Mouse (Mus musculus) lung, embryonic 16.5 days (tissue): Measurements from ENCODE around the gene Cdk14. TPM values are rescaled to one million over a fixed set of nuclear protein-coding genes. Genes with fewer than 3 reads are reported as not detected.
"Not testable (repeated sequence)": the region's sequence is repeated elsewhere in the genome, so short reads cannot be mapped to it uniquely, and the experiment has no call there.

Experiments
- ATAC-seq: fragments of 200-750 bp; cut with Nextera tagmentation; 2 replicates; pipeline ENCODE4 v1.8.0; 2017; ENCODE audit warnings: low read depth, mild to moderate bottlenecking, moderate library complexity
- H3K27ac ChIP-seq: fragments of 300-500 bp; sonication (generic); 2 replicates; pipeline ENCODE4 v1.5.1; 2014; ENCODE audit warnings: mild to moderate bottlenecking, control low read depth, low read length
- H3K27me3 ChIP-seq: fragments of 300-500 bp; sonication (generic); 2 replicates; pipeline ENCODE4 v1.6.1; 2014; ENCODE audit warnings: low read depth, low read length, mixed read lengths; ENCODE audit not compliant: control insufficient read depth, insufficient read depth
- H3K36me3 ChIP-seq: fragments of 300-500 bp; sonication (generic); 2 replicates; pipeline ENCODE4 v1.6.1; 2014; ENCODE audit warnings: low read length; ENCODE audit not compliant: control insufficient read depth, insufficient read depth
- H3K4me1 ChIP-seq: fragments of 300-500 bp; sonication (generic); replicated peaks from 2 replicates; pipeline ENCODE4 v1.6.1; 2014; ENCODE audit warnings: low read length, mixed read lengths; ENCODE audit not compliant: control insufficient read depth, insufficient read depth
- H3K4me2 ChIP-seq: fragments of 300-500 bp; sonication (generic); 2 replicates; pipeline ENCODE4 v1.6.1; 2014; ENCODE audit warnings: low read depth, low read length, control low read depth
- H3K4me3 ChIP-seq: fragments of 300-500 bp; sonication (generic); 2 replicates; pipeline ENCODE4 v1.5.1; 2014; ENCODE audit warnings: mild to moderate bottlenecking, low read length, control low read depth
- H3K9ac ChIP-seq: fragments of 300-500 bp; sonication (generic); 2 replicates; pipeline ENCODE4 v1.6.1; 2014; ENCODE audit warnings: low read length, control low read depth
- H3K9me3 ChIP-seq: fragments of 300-500 bp; sonication (generic); 2 replicates; pipeline ENCODE4 v1.6.1; 2016; ENCODE audit warnings: low read length; ENCODE audit not compliant: control insufficient read depth
- WGBS: fragments of 180-500 bp; shearing (Covaris S2); extraction: QIAGEN DNeasy Blood & Tissue Kit; methylation state at CpG from one replicate; pipeline ENCODE4 v1.1.7; 2014; 5-methylcytosine and 5-hydroxymethylcytosine counted together
- polyA plus RNA-seq: library from polyadenylated mRNA; unstranded; fragments of >200 nt; fragmentation: Nextera tagmentation; extraction: Ambion mirVana; gene quantifications from 2 replicates; pipeline ENCODE4 v1.2.1, GENCODE M21; 2015

Gene Cdk14
- polyA plus RNA-seq, 1 experiment from 2014 or later = 28.6 TPM

DNA sequence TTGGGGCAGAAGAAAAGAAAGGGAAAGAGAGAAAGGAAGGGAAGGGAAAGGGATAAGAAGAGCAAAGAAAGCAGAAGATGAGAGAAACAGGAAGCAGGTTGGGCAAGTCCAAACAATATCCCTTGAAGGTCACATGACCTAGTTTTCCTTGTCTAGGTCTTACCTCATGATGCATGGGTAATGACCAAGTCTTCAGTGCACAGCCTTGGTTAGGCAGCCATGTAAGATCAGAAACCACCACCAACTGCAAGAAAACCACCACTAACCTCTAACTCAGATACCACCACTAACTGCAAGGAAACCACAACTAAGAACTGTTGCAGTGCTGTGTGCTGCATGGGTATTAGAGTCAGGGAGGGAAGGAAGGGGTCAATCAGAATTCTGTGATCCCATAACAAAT, 176.5 kb downstream of the Cdk14 start:
- no peaks in the 10 kb centered on the region for H3K36me3 ChIP-seq

DNA sequence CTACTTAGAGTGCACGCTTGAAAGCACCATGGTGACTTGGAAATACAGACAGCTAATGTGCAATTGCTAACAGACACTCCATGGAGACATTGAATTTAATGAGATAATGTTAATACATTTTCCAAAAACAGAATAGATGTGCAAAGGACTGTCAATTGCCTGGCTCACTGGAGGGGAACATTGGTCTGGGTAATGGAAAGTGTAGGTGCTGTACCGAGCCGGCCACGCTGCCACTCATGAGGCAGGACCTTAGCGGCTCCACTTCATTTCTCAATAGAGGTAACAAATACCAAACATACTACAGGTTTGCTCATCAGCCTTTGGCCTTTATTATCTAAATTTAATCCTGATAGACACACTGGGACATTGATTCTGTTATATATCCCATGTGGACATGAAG, 177.4 kb downstream of the Cdk14 start:
- Histone ChIP-seq H3K4me1 (no peaks in the 10 kb centered on the region), H3K9me3 (no peaks in the 10 kb centered on the region), H3K4me2 (no peak overlapping the region), H3K9ac (no peak overlapping the region), H3K27me3 (no peaks in the 10 kb centered on the region), H3K27ac (no peak overlapping the region), H3K36me3 (no peaks in the 10 kb centered on the region), H3K4me3 (no peak overlapping the region)
- WGBS = 92% methylated on average over 5 of the region's 5 CpGs
- ATAC-seq = no peak

More for the DNA sequence above, 176.5 kb downstream of the Cdk14 start:
- Histone ChIP-seq H3K27me3 (no peaks in the 10 kb centered on the region), H3K4me3 (no peak overlapping the region), H3K4me1 (no peaks in the 10 kb centered on the region), H3K9me3 (no peaks in the 10 kb centered on the region), H3K9ac (no peak overlapping the region), H3K27ac (no peak overlapping the region), H3K4me2 (no peak overlapping the region)
- ATAC-seq = no peak

DNA sequence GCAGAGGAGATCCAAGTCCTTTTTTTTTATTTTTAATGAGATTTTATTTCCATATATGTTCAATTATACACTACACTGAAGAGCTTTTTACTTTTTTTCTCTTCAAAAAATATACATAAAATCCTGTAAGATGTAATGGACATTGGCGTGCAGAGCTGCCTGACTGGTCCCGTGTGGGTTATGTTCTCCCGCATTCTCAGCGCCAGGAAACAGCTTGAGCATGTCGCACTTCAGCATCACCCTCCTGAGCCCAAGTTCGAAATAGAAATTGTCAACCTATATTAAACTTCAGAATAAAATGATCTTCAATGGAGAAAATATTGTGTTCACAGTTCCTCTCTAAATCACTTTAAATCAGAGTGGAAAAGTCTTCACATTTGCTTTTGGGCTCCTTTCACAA, 179.0 kb downstream of the Cdk14 start:
- ATAC-seq = no peak
- 74% methylated on average over 6 of the region's 6 CpGs for WGBS
- H3K4me3 ChIP-seq = no peak overlapping the region

DNA sequence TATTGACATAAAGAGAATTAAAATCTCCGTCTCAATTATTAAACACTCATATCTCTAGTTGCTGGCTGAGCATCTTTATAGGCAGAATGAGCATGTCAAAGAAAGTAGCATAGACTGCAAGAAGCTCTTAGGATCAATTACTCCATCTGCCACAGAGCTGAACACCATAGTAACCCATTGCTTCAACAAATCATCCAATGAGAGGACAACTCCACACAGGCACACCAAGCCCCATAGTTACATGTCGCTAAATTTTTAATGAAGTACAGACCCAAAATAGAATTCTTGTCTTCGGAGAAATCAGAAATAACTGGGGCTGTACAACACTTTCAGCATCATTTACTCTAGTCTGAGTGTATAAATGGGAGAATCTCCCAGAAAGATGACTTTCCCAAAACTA, 180.0 kb downstream of the Cdk14 start:
- WGBS = 83% methylated on average over 3 of the region's 3 CpGs
- Histone ChIP-seq H3K4me2 (no peak overlapping the region), H3K27me3 (no peaks in the 10 kb centered on the region), H3K4me3 (no peak overlapping the region), H3K36me3 (peaks cover 6% of the 10 kb centered on the region; the same call in 1 of the 2 replicates), H3K4me1 (no peaks in the 10 kb centered on the region), H3K9ac (no peak overlapping the region), H3K9me3 (peaks cover 4% of the 10 kb centered on the region; the same call in 1 of the 2 replicates), H3K27ac (no peak overlapping the region)
- ATAC-seq = no peak

More for the DNA sequence above, 179.0 kb downstream of the Cdk14 start:
- Histone ChIP-seq H3K4me2 (no peak overlapping the region), H3K9ac (no peak overlapping the region), H3K4me1 (no peaks in the 10 kb centered on the region), H3K27me3 (no peaks in the 10 kb centered on the region), H3K27ac (no peak overlapping the region), H3K9me3 (peaks cover 4% of the 10 kb centered on the region; the same call in 1 of the 2 replicates), H3K36me3 (peaks cover 6% of the 10 kb centered on the region; the same call in 1 of the 2 replicates)

DNA sequence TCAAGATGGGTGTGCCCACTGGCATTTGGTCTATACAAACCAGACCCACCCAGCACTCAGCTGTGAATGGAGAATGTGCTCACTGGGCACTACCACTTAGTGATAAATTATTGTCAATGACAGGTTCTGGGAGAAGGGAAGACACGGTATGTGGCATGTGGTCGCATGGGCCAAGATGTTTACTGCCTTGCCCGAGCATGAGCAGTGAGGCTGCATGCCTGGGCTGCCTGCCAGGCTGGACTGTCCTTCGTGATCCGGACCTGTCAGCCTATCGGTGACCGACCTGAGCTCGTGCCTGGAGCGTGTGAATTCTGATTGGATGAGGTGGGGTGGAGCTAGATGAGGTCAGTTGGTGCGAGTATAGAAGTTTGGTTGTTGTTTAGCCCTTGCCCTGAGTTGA, 185.2 kb downstream of the Cdk14 start:
- ATAC-seq, H3K27me3 ChIP-seq, H3K4me1 ChIP-seq, H3K27ac ChIP-seq, H3K4me3 ChIP-seq, H3K4me2 ChIP-seq, H3K36me3 ChIP-seq, H3K9ac ChIP-seq, H3K9me3 ChIP-seq: not testable (repeated sequence)
- 81% methylated on average over 9 of the region's 10 CpGs for WGBS

DNA sequence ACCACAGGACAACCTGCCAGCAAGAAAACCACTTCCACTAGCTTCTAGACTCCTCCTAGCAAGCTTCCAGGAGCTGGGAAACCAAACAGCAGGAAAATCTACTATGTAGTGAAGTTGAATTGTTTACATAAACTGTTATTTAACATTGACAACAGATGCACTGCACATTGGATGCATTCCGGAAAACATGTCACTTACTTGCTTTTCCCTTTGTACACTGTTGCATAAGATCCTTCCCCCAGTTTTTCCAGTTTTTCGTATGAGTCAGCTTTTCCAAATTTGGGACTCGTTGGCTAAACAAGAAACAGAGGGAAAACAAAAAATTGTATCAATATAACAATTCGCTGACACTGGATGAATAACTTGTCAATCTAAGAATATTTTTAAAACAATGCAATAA, 193.1 kb downstream of the Cdk14 start:
- no peaks in the 10 kb centered on the region for H3K4me1 ChIP-seq
- no peak overlapping the region for H3K9ac ChIP-seq
- 78% methylated on average over 4 of the region's 4 CpGs for WGBS
- no peak for ATAC-seq
- H3K27ac ChIP-seq = no peak overlapping the region
- no peaks in the 10 kb centered on the region for H3K27me3 ChIP-seq
- no peaks in the 10 kb centered on the region for H3K9me3 ChIP-seq
- no peak overlapping the region for H3K4me3 ChIP-seq
- no peak overlapping the region for H3K4me2 ChIP-seq
- H3K36me3 ChIP-seq = no peaks in the 10 kb centered on the region

DNA sequence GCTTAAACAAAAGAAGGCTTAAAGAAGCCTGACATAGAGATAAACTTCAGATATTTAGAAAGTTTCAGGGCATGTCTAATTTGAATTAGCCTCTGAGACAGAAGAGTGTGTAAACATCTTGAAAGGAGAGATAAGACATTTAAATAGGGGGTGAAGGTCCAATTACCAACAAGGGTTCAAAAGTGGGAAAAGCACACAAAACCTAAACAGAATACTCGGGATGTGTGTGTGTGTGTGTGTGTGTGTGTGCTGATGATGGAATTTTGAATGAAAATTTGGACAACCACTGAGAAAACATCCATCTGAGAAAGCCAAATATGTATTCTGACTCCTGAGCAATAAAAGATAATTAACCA, 208.4 kb downstream of the Cdk14 start:
- Histone ChIP-seq H3K9me3 (no peaks in the 10 kb centered on the region), H3K27ac (no peak overlapping the region), H3K4me1 (peaks cover 17% of the 10 kb centered on the region), H3K27me3 (no peaks in the 10 kb centered on the region), H3K36me3 (no peaks in the 10 kb centered on the region), H3K9ac (no peak overlapping the region), H3K4me2 (no peak overlapping the region), H3K4me3 (no peak overlapping the region)
- ATAC-seq = no peak
- WGBS = 10% methylated on average over 1 of the region's 1 CpGs

DNA sequence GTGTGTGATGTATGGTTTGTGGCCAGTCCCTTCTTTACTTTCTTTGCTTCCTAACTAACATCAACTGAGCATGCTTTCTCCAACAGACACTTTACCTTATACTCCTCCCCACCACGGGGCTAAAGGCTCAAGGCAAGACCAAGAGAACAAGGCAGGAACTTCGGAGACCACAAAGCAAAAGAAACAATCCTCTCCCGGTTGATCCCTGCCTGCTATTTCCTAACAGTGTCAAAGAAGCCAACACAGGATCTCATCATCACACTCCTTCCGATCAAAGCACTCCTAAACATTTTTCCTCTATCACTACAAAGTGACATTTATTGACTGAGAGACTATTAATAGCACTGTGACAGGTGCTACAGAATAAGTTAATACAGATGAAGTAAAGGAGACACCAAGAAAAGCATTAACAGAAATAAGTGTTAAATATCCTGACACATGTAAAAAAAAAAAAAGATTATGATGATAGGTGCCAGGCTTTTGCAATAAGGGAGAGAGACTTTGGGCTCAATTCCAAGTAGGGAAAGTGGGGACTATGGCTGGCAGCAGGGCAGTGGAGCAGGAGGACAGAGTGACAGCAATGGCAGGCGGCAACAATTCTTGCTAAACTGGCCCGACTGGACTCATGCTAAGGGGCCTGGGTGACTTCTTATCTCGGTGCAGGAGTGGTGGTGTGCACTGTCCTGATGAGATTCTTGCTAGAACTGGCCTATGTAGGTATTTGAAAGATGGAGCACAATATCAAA, 208.9 kb downstream of the Cdk14 start:
- H3K36me3 ChIP-seq = no peaks in the 10 kb centered on the region
- H3K27ac ChIP-seq = peak overlapping the region; percentile 19; the same call in 1 of the 2 replicates
- no peak overlapping the region for H3K4me3 ChIP-seq
- H3K4me1 ChIP-seq = peaks cover 17% of the 10 kb centered on the region
- no peaks in the 10 kb centered on the region for H3K9me3 ChIP-seq
- no peaks in the 10 kb centered on the region for H3K27me3 ChIP-seq
- H3K9ac ChIP-seq = no peak overlapping the region
- H3K4me2 ChIP-seq = no peak overlapping the region
- peak; percentile 67 for ATAC-seq
- 8% methylated on average over 7 of the region's 7 CpGs for WGBS

DNA sequence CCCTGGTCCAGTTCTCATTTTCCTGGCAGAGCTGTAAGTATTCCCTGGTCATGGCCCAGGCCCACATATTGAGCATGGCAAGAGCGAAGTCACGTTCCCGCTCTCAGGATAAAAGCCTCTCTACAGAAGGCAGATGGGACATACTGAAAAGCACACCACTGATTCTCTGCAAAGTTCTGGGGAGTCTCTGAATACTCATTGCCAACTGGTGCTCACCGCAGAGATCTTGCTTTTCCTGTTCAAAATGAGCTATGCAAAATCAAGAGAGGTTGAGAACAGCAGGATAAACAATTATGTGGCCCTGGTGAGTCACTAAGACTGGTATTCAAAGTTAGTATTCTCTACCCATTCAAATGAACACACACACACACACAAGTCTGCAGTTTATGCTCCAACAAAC, 212.1 kb downstream of the Cdk14 start:
- H3K9me3 ChIP-seq = no peaks in the 10 kb centered on the region
- no peak overlapping the region for H3K4me2 ChIP-seq
- H3K36me3 ChIP-seq = no peaks in the 10 kb centered on the region
- no peak overlapping the region for H3K9ac ChIP-seq
- no peak for ATAC-seq
- 75% methylated on average over 4 of the region's 4 CpGs for WGBS
- H3K4me3 ChIP-seq = no peak overlapping the region
- H3K27me3 ChIP-seq = no peaks in the 10 kb centered on the region
- H3K27ac ChIP-seq = no peak overlapping the region
- peaks cover 21% of the 10 kb centered on the region for H3K4me1 ChIP-seq
